Mouse (Mus musculus) lung, postnatal 36 days (tissue): ENCODE measurements at regions not wholly inside any gene's neighbourhood (a gene's known extent, or its start where the extent isn't known, plus 50 kb on each side); places are given as distances from the start of the nearest gene placed in this dataset.
"Not testable (repeated sequence)": the region's sequence is repeated elsewhere in the genome, so short reads cannot be mapped to it uniquely, and the experiment has no call there.

Experiments
- DNase-seq: peaks from one replicate; pipeline ENCODE4 v3.0.0; 2022; ENCODE audit warnings: mixed read lengths

DNA sequence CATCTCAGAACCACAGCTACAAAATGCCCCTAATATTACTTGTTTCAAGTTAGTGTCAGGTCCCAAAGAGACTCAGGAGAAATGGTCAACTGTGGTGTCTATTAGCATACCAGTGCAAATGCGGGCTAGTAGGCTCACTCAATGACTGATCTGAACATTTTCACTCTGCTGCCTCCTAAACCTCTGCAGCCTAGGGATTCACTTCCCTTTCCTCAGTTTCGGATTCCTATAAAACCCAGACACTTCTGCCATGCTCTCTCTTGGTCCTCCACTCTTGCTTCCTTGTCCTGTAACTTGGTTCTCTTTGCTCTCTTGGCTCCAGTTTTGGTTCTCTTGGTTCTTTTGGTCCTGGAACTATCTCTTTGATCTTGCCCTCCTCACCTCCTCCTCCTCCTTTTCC is 206.3 kb upstream of the Spef2 start:
- no peak for DNase-seq

DNA sequence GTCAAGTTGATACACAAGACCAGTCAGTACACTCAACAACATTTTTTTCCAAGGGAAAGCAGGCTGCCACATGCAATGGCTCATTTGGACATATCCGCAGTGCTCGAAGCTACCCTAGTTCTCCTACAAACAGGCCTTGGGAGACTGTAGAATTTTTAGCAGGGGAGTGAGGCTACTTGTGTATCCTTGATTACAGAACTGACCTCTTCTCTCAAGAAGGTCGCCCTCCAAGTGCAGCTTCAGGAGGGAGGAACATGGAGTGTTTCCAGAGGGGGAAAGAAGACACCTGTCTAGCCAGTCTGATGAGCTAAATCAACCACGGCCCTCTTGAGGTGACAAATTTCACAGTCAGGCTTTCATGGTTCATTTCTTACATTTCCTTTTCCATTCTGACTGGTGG is 202.0 kb upstream of the Prlr start:
- no peak for DNase-seq

DNA sequence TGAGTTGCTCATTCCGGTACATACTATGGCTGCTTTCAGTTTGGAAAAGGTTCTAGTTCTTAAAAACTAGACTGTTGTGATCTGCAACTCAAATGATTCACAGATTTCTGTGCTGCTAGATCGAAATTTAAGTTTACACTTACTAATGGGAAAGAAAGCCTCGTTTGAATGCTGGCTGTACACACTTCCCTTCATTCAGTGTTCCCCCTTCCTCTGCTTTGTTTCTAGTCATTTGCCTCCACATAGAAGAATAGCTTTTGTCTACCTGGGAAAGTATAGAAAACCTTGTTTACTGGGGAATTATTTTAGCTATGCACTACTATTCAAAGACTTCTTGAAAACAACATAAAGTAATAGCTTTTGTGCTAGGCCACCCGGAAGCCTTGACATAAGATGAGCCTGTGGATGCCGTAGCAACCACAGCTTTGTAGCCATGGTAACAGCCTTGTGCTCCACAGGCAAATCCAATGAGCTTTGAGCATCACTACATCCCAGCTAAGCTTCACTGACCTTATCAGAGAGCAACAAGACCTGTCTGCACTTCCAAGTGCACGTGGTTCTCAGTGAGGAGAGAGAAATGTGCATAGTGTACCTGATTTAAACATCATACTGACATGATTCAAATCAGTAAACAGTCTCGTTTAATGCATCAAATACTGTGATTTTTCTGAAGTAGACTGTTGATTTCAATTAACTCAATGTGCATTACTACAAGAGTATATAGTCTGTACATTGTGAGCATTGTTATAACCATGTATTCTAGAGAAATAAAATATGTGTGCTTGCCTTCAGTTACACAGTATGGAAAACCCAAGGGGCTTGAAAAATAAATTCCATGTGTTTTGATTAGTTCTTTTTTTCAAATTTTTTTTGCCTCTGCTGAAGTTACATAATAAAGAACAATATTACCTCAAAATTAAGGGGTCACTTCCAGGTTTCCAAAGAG is 165.5 kb upstream of the Prlr start:
- DNase-seq = no peak

DNA sequence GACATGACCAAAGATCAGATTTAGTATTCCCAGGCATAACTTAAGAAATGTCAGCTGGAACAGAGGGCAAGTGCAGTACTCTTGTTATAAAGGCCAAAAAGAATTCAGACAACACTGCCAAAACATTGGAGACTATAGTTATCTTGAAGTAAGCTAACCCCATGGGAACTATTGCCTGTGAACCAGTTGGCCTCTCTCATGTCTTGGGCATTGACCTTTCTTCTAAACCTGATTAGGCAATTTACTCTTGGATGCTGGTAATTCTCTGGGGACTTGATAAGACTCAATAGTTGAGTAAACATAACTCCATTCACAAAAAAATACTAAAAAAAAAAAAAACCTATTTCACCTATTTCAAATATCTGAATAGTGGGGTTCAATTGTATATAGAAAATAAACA is 159.8 kb upstream of the Prlr start:
- no peak for DNase-seq

DNA sequence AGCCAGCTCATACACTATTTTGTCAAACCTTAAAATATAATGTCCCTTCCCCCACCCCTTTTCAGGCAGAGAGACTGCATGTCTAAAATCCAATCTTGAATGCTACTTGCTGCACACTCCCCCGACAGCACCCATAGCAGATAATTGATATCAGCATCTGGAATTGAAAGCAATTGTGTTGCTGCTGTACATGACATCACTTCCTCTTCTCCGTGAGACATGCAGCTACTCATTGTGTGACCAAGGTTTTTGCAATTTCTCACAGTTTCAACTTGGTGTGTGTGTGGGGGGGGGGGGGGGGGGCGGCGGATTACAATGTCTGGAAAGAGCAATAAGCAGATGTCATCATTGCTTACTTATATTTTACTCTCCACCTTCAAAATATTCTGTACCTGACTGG is 147.1 kb upstream of the Prlr start:
- no peak for DNase-seq

DNA sequence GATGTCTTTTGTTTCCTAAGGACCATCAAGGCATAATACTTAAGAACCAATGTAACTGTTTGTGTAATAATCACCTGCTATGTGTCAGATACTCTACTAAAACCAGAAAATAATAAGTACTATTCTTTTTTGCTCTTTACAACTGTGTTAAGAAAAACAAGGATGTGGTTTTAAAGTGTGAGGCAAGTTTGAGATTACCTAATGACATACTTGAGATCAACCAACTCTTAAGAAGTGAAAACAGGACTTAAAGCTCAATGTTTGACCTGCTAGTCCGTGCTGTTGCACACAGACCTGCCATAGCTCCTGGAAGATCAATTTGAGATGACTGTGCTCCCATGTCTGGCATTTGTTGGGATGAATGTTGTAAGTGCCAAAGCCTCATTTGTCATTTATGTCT is 141.5 kb upstream of the Prlr start:
- peak; percentile 7 for DNase-seq

DNA sequence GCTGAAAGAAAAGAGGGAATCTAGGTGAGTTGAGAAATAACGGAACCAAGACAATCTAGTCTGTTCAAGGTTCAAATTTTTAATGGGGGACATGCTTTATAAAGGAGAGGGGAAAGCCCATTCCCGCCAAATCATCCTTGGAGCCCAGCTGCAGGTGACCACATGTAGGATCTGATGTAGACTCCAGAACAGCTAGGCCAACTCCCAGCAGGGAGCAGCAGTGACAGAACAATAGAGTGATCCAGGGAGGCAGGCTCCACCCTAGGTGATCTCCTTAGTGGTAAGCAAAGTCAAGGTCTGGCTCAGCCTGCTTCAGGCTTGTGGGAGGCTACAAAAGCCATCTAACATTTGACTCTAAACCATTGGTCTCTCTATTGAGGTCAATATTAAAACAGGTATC is 140.5 kb upstream of the Prlr start:
- DNase-seq = not testable (repeated sequence)

DNA sequence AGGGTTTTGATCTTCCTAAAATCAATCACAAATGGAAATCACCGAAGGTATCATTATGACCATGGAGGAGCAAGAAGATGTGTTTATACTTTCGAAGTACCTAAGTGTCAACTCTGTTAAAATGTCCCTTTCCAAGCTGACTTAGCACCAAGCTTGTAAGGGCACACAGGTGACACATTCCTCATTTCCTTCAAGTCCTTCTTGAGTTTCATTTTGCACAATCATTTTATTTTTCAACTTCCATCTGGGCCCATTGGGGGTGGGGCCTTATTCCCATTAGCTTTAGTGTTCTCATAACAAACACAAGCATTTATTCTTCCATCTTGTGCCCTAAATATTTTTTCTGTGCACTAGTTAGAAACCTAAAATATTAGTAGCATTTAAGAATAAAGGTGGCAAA is 103.5 kb upstream of the Prlr start:
- DNase-seq = no peak

DNA sequence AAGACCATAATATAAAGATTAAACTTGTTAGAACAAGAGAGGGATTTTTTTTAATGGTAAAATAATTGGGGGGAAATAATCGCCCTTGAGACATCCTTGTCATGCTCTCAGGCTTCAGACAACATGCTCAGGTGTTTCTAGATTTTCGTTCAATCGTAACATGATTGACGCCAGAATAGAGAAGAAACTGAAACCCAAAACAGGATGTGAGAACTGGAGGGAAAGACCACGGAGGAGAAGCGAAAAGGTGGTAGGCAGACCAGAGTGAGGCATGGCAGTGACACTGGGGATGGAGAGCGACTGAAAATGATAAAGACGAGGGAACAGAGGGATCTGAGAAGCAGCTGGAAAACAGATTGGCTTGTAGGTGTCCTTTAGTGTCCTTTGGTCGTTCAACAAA is 102.1 kb upstream of the Prlr start:
- peak; percentile 12 for DNase-seq

DNA sequence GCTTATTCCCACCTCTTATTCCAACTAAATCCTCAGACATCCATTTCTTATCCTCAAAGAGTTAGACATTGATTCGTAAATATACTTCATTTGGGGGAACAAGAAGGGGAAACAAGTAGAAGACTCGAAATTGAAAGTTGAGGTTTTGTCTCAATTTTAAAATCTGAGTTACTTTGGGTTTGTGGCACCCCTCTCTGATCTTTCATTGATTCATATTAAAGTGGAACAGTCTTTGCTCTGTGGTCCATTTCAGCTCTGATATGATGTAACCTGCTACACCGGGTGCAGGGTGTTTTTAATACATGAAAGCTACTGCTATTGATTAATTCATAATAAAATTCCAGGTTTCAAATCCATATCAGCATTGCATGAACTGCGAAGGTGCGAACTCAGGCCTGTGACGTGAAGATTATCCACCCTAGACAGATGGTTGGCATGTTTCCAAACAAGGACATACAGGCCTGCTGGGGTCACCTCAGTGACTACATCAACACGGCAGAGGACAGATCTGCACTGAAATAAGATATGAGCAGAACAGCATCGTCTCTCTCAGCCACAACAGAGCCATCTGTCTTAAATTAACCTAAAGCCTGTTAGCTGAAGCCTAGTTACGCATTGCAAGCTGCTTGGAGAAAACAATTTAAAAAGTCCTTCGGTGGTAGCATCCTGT is 101.5 kb upstream of the Prlr start:
- DNase-seq = no peak

DNA sequence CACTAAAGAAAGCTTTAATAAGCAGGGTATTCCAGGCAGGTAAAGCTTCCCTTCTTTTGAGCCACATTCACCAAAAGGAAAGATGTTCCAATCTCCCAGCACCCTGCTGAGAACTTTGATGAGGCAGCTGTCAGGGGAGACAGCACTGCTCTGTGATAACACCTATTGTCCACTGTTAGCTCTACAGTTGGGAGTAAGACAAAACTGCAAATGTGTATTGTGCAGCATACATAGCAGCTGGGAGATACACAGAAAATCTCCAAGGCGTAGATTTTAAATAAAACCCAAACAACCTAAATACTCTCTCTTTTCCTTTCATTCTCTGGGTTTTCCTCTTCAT is 101.0 kb upstream of the Prlr start:
- no peak for DNase-seq

DNA sequence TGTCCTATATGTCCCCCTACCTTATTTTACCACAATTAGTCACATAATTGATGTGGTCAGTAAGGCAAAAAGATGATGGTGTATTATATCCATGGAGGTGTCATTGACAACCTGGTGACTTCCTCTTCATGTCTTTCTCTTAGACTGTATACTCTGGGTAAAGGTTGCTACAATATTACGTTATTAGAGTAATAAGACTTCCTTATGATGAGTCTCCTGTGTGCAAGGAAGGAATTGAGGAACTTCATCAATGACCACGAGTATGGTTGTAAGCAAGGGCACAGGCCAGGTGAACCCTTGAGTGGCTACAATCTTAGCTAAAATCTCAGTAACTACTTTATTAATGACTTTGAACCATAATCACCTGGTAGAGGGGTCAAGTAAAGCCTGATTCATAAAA is 98.6 kb upstream of the Prlr start:
- DNase-seq = no peak

DNA sequence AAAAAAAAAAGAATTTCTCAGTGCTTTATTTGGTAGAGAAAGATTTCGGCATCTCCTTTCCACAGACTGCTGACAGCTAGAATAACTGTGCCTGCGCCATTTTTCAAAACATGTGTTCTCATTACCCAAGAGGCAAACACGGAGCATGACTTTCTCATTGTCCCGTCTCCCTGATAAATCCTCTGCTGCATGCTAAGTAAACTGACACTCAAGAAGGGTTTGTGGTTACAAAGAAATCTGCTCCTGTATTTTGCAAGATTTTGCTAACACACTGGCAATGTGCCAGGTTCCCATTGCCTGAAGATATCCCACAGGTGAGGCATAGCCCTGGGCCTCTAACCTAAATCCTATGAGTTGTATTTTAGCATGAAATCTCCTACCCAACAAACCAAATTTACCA is 97.5 kb upstream of the Prlr start:
- DNase-seq = no peak

DNA sequence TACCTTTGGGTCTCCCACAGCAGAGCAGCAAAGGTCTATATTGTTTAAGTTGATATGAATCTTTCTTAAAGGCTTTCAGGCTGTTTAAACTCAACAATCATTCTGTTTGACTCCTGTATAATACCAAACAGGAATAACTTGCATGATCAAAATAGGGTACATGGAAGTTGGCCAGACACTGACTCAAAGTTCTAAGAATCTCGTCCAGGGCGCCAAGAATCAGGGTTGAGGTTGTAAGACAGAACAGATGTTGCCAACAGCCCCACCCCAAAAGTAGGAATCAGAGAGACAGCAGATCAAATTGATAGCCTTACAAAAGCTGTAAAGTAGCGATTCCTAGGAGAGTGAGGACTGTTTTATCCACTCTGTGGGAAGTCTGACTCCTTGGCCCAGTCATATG is 88.3 kb upstream of the Prlr start:
- peak; percentile 15 for DNase-seq

DNA sequence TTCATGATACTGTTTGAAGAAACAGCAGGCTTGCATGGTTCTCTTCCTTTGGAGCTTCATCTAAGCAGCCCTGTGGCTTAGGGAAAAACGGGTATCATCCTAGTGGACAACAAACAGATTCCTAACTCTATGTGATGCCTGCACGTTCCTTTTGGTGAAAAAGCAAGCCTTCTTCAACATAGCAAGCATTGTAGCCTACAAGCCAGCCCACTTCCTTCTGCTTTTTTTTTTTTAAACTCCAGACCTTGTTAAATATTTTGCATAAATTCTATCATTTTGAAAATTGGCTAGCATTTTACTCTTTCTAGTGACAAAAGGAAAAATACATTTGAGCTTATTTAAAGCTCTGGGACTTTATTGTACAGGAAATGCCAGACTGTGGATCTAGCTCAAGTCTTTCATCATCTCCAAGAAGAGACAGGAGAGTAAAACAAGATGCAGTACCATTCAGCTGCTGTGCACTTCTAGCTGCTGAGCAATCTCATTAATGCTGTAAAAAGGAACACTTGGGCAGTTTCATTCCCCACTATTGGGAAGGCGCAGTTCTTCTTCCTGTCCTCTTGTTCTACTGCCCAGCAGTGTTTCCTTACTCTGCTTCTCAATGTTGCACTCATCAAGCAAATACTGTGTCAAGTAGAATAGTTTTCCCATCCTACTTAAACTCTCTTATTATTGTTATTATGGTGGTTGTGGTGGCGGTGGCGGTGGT is 86.5 kb upstream of the Prlr start:
- DNase-seq = no peak

DNA sequence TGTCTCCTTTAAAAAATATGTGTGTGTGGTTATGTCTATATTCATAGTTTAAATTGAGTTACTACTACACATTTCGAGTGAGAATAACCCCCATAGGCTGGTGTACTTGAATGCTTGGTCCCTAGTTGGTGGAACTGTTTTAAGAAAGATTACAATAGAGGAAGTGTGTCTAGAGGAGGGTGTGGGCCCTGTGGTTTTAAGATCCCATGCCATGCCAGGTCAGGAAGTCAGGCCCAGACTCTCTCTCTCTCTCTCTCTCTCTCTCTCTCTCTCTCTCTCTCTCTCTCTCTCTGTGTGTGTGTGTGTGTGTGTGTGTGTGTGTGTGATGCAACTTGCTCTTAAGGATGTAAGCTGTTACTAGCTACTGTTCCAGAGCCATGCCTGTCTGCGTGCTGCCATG is 73.7 kb upstream of the Prlr start:
- DNase-seq = peak; percentile 23

DNA sequence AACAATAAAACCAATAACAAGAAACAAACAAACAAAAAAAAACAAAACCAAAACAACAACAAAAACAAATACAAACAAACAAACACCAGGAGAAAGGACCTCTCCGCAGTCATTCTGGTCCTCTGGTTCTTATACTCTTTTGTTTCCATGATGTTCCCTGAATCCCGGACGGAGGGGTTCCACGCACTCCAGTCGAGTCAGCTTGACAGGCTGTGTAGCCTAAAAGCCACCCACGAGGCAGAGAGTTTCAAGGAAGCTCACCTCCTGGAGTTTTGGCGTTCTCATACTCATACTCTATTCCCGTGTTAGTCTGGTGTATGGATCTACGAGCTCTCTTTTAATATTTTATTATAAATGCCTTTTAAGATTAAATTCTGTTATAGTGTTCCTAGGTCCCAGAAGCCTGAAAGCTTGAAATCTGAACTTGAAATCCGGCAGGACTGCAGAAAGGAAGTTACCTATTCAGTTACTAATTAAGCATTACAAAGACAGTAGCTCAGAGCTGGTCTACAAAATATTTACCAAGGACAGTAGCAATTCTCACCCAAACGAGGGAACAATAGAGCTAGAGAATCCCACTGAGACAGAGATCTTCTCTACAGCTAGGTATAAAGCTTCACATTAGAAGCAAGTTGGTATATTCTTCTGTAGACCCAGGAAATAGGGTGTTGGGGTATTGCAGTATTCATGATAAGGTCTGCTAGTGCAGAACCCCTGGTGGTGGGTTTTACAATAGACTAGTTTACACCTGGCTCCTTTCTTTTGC is 71.6 kb upstream of the Prlr start:
- not testable (repeated sequence) for DNase-seq

DNA sequence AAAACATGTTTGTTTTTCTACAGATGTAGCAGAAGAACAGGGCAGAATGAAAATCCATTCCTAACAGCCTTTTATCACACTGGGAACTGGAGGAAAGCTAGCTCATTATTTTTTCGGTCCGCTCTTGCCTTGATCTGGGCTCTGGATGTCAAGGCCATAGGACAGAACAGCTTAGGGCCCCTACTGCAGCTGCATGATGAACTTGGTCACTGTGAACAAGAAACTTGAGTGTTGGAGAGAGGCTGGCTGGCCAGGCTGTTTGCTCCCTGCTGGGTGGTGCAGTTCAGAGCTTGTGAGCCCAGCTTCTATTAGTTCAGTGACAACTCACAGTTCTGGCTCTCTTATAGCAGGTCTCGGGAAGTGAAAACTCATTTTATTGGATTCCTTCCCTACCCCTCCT is 70.2 kb upstream of the Prlr start:
- DNase-seq = no peak
